Mouse (Mus musculus): ENCODE data around the gene Macf1.
"Not testable (repeated sequence)": the region's sequence is repeated elsewhere in the genome, so short reads cannot be mapped to it uniquely, and the experiment has no call there.

The Macf1 gene

GRCm38 (mm10) chr4:123633874-123634273, 50.3 kb downstream of the Macf1 start:
- DNase-seq: no peak

- DNase-seq: peak; percentile 59 to 62
These were observed 50.8 kb downstream of the Macf1 start for GRCm38 (mm10) chr4:123633370-123633769.

GRCm38 (mm10) chr4:123632116-123632515, 52.0 kb downstream of the Macf1 start:
- not testable (repeated sequence) for DNase-seq

GRCm38 (mm10) chr4:123631654-123632053, 52.5 kb downstream of the Macf1 start:
- no peak for DNase-seq

GRCm38 (mm10) chr4:123627683-123628082, 56.5 kb downstream of the Macf1 start:
- DNase-seq: no peak

- DNase-seq: no peak
These were observed 58.7 kb downstream of the Macf1 start for GRCm38 (mm10) chr4:123625332-123626072.

GRCm38 (mm10) chr4:123624438-123624837, 59.7 kb downstream of the Macf1 start:
- DNase-seq: no peak

- DNase-seq: peak; percentile 87 to 89
These were observed 60.4 kb downstream of the Macf1 start for GRCm38 (mm10) chr4:123623742-123624151.

- DNase-seq: no peak
These were observed 62.4 kb downstream of the Macf1 start for GRCm38 (mm10) chr4:123621732-123622131.

- DNase-seq: no peak
These were observed 66.3 kb downstream of the Macf1 start for GRCm38 (mm10) chr4:123617727-123618389.

GRCm38 (mm10) chr4:123616971-123617370, 67.2 kb downstream of the Macf1 start:
- no peak for DNase-seq

- DNase-seq: no peak
These were observed 67.7 kb downstream of the Macf1 start for GRCm38 (mm10) chr4:123616501-123616900.

- DNase-seq: no peak
These were observed 70.7 kb downstream of the Macf1 start for GRCm38 (mm10) chr4:123613309-123613947.

- no peak for DNase-seq
These were observed 72.2 kb downstream of the Macf1 start for GRCm38 (mm10) chr4:123611940-123612339.

GRCm38 (mm10) chr4:123611241-123611640, 72.9 kb downstream of the Macf1 start:
- DNase-seq: no peak

- DNase-seq: peak in 1 of 2 experiments; percentile 22
These were observed 77.0 kb downstream of the Macf1 start for GRCm38 (mm10) chr4:123607174-123607573.

- DNase-seq: peak; percentile 63 to 72
These were observed 78.2 kb downstream of the Macf1 start for GRCm38 (mm10) chr4:123605948-123606347.

- no peak for DNase-seq
These were observed 78.9 kb downstream of the Macf1 start for GRCm38 (mm10) chr4:123605309-123605708.

- no peak for DNase-seq
These were observed 81.4 kb downstream of the Macf1 start for GRCm38 (mm10) chr4:123602700-123603261.

GRCm38 (mm10) chr4:123601036-123601435, 83.1 kb downstream of the Macf1 start:
- no peak for DNase-seq

GRCm38 (mm10) chr4:123598519-123599228, 85.5 kb downstream of the Macf1 start:
- no peak for DNase-seq

- no peak for DNase-seq
These were observed 89.8 kb downstream of the Macf1 start for GRCm38 (mm10) chr4:123594381-123594806.

GRCm38 (mm10) chr4:123593664-123594063, 90.5 kb downstream of the Macf1 start:
- DNase-seq: no peak

Measured in cerebellum, postnatal 10 days (tissue).